Mouse (Mus musculus) liver, embryonic 11.5 days (tissue): Measurements from ENCODE around the gene Hmces. TPM values are rescaled to one million over a fixed set of nuclear protein-coding genes. Genes with fewer than 3 reads are reported as not detected.

Experiments used
- ATAC-seq: fragments of 200-750 bp; cut with Nextera tagmentation; replicated peaks from 2 replicates; pipeline ENCODE4 v1.8.0; 2017; ENCODE audit warnings: moderate number of reproducible peaks, mild to moderate bottlenecking, moderate TSS enrichment, moderate library complexity; ENCODE audit not compliant: low FRiP score
- DNase-seq: peaks from one replicate; pipeline ENCODE4 v3.0.0-alpha.2; 2017; ENCODE audit warnings: low spot score
- H3K27ac ChIP-seq: fragments of 300-500 bp; sonication (generic); 2 replicates; pipeline ENCODE4 v1.5.1; 2014; ENCODE audit warnings: mild to moderate bottlenecking, low read depth, low read length, control low read depth
- H3K27me3 ChIP-seq: fragments of 300-500 bp; sonication (generic); replicated peaks from 2 replicates; pipeline ENCODE4 v1.6.1; 2014; ENCODE audit warnings: low read length, mixed read lengths; ENCODE audit not compliant: control insufficient read depth, insufficient read depth
- H3K36me3 ChIP-seq: fragments of 300-500 bp; sonication (generic); 2 replicates; pipeline ENCODE4 v1.6.1; 2014; ENCODE audit warnings: mild to moderate bottlenecking, low read length, moderate library complexity, mixed read lengths; ENCODE audit not compliant: control insufficient read depth, insufficient read depth
- H3K4me1 ChIP-seq: fragments of 300-500 bp; sonication (generic); replicated peaks from 2 replicates; pipeline ENCODE4 v1.6.1; 2014; ENCODE audit warnings: low read length, mixed read lengths; ENCODE audit not compliant: control insufficient read depth, insufficient read depth
- H3K4me2 ChIP-seq: fragments of 300-500 bp; sonication (generic); 2 replicates; pipeline ENCODE4 v1.6.1; 2014; ENCODE audit warnings: mild to moderate bottlenecking, control low read depth, moderate library complexity
- H3K4me3 ChIP-seq: fragments of 300-500 bp; sonication (generic); 2 replicates; pipeline ENCODE4 v1.5.1; 2014; ENCODE audit warnings: low read depth, low read length, control low read depth
- H3K9ac ChIP-seq: fragments of 300-500 bp; sonication (generic); 2 replicates; pipeline ENCODE4 v1.6.1; 2014; ENCODE audit warnings: low read depth, low read length, control low read depth
- H3K9me3 ChIP-seq: fragments of 300-500 bp; sonication (generic); 2 replicates; pipeline ENCODE4 v1.6.1; 2016; ENCODE audit warnings: low read length, inconsistent platforms, mixed read lengths; ENCODE audit not compliant: control insufficient read depth
- WGBS: fragments of 180-500 bp; shearing (Covaris S2); extraction: QIAGEN DNeasy Blood & Tissue Kit; methylation state at CpG from one replicate; pipeline ENCODE4 v1.1.7; 2014; 5-methylcytosine and 5-hydroxymethylcytosine counted together
- polyA plus RNA-seq: library from polyadenylated mRNA; unstranded; fragments of >200 nt; fragmentation: Nextera tagmentation; extraction: Ambion mirVana; gene quantifications from 2 replicates; pipeline ENCODE4 v1.2.1, GENCODE M21; 2014

Hmces gene
- 41.7 and 42.7 TPM in 2 replicates for polyA plus RNA-seq

DNA sequence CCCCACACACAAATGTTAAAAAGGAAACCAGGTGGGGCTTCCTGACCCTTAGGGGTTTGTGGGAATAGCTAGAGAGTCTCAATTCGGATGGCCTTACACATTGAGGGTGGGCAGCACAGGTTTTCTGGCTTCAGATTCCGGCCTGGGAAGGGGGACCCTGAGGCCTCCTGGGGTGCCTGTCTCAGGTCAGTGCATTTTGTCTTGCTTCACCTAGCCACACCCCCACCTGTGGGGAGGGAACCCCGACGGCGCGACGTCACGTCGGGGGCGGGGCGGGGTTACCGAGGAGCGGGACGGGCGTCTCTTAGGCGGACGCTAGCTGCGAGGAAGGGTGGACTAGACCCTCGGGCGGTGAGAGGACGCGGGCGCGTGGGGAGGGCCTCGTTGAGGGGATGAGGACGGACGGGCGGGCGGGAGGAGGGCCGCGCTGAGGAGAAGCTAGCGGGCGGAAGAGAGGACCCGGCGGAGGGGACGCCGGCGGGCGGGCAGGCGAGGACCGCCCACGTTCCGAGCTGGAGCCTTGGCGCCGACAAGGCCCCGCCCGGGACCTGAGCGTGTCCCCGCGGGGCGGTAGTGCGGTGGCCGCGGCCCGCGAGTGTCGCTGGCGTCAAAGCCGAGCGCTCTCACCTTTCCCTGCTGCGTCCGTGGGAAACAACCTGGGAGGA is at the start of gene Hmces:
Hmces (plus strand) TSS at position 275 of the 665 bp plus-strand sequence.
- Histone ChIP-seq H3K27me3 (no peaks in the 10 kb centered on the region), H3K4me3 (peak within 1 kb of the TSS; percentile 93), H3K36me3 (peaks cover 34% of the 10 kb centered on the region), H3K9me3 (no peaks in the 10 kb centered on the region), H3K4me2 (peak within 1 kb of the TSS; percentile 95), H3K9ac (peak within 1 kb of the TSS; percentile 90), H3K27ac (peak within 1 kb of the TSS; percentile 77), H3K4me1 (peaks cover 11% of the 10 kb centered on the region)
- WGBS, result under 1% methylated on average over 62 of the region's 62 CpGs
- ATAC-seq (peak; percentile 90), DNase-seq (peak; percentile 80)

DNA sequence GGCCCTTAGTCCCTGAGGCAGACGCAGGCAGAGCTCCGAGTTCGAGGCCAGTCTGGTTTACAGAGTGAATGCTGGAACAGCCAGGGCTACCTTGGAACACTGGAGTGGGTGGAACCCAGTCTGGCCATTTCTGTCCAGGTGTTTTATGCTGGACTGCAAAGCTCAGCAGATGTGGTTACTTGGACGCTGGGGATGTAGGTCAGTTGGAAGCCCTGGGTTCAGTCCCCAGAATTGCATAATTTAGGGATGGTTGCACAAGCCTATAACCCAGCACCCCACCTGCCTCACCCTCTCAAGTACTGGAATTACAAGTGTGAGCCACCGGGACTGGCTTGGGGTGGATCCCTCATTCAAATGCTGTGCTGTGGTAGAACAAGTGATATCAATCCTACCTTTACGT is 47.5 kb upstream of the Hmces start:
- H3K27ac ChIP-seq, result no peak overlapping the region

GRCm38 (mm10) chr6:87867256-87867655 is 46.5 kb upstream of the Hmces start:
- H3K9me3 ChIP-seq, result no peaks in the 10 kb centered on the region
- 0 out of 2 replicates have a peak overlapping the region, but pooled peaks have one; percentile 4 for H3K4me2 ChIP-seq
- no peak overlapping the region for H3K4me3 ChIP-seq
- peaks cover 22% of the 10 kb centered on the region for H3K4me1 ChIP-seq
- 0 out of 2 replicates have a peak, but pooled peaks have one; percentile 54 for ATAC-seq
- WGBS, result 52% methylated on average over 2 of the region's 2 CpGs
- H3K9ac ChIP-seq, result no peak overlapping the region
- no peaks in the 10 kb centered on the region for H3K27me3 ChIP-seq
- no peak for DNase-seq
- no peak overlapping the region for H3K27ac ChIP-seq
- H3K36me3 ChIP-seq, result no peaks in the 10 kb centered on the region

More for the DNA sequence above, 47.5 kb upstream of the Hmces start:
- Histone ChIP-seq H3K9me3 (no peaks in the 10 kb centered on the region), H3K4me3 (no peak overlapping the region), H3K9ac (no peak overlapping the region), H3K4me1 (peaks cover 22% of the 10 kb centered on the region), H3K36me3 (no peaks in the 10 kb centered on the region), H3K4me2 (no peak overlapping the region), H3K27me3 (no peaks in the 10 kb centered on the region)
- DNase-seq (no peak), ATAC-seq (no peak)
- WGBS, result 76% methylated on average over 6 of the region's 6 CpGs

- ATAC-seq (0 out of 2 replicates have a peak, but pooled peaks have one; percentile 26), DNase-seq (no peak)
- H3K36me3 ChIP-seq, result no peaks in the 10 kb centered on the region
- 54% methylated on average over 9 of the region's 9 CpGs for WGBS
- peak overlapping the region; percentile 37 for H3K4me2 ChIP-seq
- H3K4me1 ChIP-seq, result peaks cover 22% of the 10 kb centered on the region
- no peak overlapping the region for H3K9ac ChIP-seq
- H3K27ac ChIP-seq, result peak overlapping the region; percentile 50; the same call in 1 of the 2 replicates
- no peak overlapping the region for H3K4me3 ChIP-seq
- H3K27me3 ChIP-seq, result no peaks in the 10 kb centered on the region
- H3K9me3 ChIP-seq, result no peaks in the 10 kb centered on the region
Measured at GRCm38 (mm10) chr6:87868871-87869506, 44.7 kb upstream of the Hmces start.

DNA sequence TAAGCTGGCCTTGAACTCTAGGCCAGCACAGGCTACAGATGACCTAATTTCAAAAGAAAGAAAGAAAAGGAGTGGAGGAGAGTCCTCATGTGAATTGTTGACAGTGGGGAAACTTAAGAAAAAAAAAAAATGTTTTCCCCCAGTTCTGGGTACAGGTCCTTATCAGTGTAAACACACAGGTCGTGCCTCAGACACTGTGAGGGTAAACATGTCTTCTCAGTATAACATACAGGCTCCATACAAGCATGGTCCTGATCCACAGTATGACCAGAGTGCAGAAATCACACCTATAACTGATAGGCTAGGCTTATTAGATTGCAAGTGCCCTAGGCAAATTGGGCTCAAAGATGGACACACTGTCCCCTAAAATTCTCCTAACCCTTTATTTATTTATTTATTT is 43.3 kb upstream of the Hmces start:
- H3K9ac ChIP-seq, result no peak overlapping the region

DNA sequence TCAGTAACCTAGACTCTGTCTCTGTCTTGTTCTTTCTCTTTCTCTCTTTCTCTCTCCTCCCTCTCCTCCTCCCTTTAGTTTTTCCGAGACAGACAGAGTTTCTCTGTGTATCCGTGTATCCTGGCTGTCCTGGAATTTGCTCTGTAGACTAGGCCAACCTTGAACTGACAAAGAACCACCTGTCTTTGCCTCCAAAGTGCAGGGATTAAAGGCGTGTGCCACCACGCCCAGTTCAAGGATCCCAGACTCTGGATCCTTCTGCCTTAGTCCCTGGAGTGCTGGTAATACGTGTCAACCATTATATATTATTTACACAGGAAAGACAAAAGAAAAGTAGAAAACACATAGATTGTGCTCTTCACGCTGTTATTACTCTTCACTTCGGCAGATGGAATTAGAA is 42.5 kb upstream of the Hmces start:
- Histone ChIP-seq H3K4me2 (no peak overlapping the region), H3K9me3 (no peaks in the 10 kb centered on the region), H3K4me3 (no peak overlapping the region), H3K27ac (no peak overlapping the region), H3K4me1 (peaks cover 22% of the 10 kb centered on the region), H3K36me3 (no peaks in the 10 kb centered on the region), H3K27me3 (no peaks in the 10 kb centered on the region), H3K9ac (no peak overlapping the region)
- WGBS, result 85% methylated on average over 7 of the region's 7 CpGs
- no peak for DNase-seq
- ATAC-seq, result no peak

More for the DNA sequence above, 43.3 kb upstream of the Hmces start:
- H3K36me3 ChIP-seq, result no peaks in the 10 kb centered on the region
- no peak overlapping the region for H3K27ac ChIP-seq
- H3K9me3 ChIP-seq, result no peaks in the 10 kb centered on the region
- H3K4me2 ChIP-seq, result no peak overlapping the region
- peak; percentile 71 for ATAC-seq
- H3K27me3 ChIP-seq, result no peaks in the 10 kb centered on the region
- 26% methylated on average over 1 of the region's 1 CpGs for WGBS
- no peak for DNase-seq
- no peak overlapping the region for H3K4me3 ChIP-seq
- H3K4me1 ChIP-seq, result peaks cover 22% of the 10 kb centered on the region

GRCm38 (mm10) chr6:87873104-87873503 is 40.6 kb upstream of the Hmces start:
- Histone ChIP-seq H3K9ac (no peak overlapping the region), H3K27me3 (no peaks in the 10 kb centered on the region), H3K36me3 (no peaks in the 10 kb centered on the region), H3K9me3 (no peaks in the 10 kb centered on the region), H3K27ac (no peak overlapping the region), H3K4me1 (peaks cover 15% of the 10 kb centered on the region), H3K4me2 (no peak overlapping the region), H3K4me3 (no peak overlapping the region)
- DNase-seq, result no peak
- 54% methylated on average over 1 of the region's 1 CpGs for WGBS
- ATAC-seq, result no peak

GRCm38 (mm10) chr6:87873963-87874362 is 39.8 kb upstream of the Hmces start:
- Histone ChIP-seq H3K4me2 (no peak overlapping the region), H3K9me3 (no peaks in the 10 kb centered on the region), H3K36me3 (no peaks in the 10 kb centered on the region), H3K9ac (no peak overlapping the region), H3K27ac (no peak overlapping the region), H3K27me3 (no peaks in the 10 kb centered on the region), H3K4me3 (no peak overlapping the region), H3K4me1 (peaks cover 14% of the 10 kb centered on the region)
- ATAC-seq (no peak), DNase-seq (no peak)
- 92% methylated on average over 2 of the region's 2 CpGs for WGBS
